Mouse (Mus musculus): ENCODE data around the gene Upp2.
A peak's percentile ranks its signal among the peaks of the same experiment; 100 is the strongest.

Gene Upp2

DNA sequence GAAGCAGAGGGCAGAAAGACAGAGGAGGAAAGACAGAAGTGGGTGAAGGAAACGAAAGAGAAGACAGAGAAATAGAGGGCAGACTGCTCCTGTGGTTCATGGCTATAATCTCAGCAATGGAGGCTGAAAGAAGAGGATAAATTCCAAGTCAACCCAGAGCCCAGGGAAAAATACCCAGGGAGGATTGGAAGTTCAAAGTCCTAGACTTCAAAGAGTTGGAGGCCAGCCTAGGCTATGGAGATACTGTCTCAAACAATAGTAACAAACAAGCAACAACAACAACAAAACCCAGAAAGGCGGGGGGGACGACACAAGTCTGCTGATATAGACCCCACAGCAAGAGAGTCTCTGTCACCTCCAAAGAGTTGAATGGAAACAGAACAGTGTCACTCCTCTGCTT lies 14.8 kb upstream of the Upp2 start:
- DNase-seq: no peak

GRCm38 (mm10) chr2:58557045-58557845 lies 9.9 kb upstream of the Upp2 start:
- DNase-seq: no peak

- DNase-seq: peak; percentile 23
Observed at GRCm38 (mm10) chr2:58562137-58562536, 5.0 kb upstream of the Upp2 start.

DNA sequence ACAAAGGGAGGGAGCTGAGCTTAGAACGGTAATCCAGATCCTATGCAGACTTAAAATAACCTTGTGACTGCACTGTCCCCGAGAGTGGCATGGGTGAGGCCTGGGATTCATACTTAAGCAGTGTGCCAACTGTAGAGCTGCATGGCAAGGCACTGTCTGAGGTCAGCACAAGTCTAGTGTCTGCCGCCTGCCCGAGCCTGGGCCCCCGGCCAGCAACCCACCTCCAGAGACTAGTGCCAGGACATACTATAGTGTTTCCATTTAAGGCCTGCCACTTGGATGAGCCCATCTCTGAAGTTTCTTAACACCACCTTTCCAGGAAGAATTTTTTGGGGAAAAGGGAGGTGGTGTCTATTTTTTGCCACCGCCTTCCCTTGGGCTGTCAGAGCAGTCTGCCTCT lies 1.8 kb upstream of the Upp2 start:
- no peak for DNase-seq

DNA sequence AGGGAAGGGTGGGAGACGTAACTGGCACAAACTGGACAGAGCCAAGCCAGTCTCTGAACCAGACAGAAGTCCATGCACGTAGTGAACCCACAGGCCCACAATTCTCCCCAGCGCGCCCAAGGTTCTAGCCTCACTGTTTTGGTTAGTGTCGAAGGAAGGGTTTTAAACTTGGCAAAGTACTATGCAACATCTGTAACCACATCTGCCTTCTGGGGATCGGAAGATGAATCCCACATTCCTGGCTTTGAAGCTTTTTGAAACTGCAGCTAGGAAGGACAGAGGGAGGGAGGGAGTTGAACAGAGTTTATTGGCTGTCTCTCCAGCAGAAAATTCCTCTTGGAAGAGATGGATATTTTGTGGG lies 1.1 kb upstream of the Upp2 start:
- DNase-seq: no peak

DNA sequence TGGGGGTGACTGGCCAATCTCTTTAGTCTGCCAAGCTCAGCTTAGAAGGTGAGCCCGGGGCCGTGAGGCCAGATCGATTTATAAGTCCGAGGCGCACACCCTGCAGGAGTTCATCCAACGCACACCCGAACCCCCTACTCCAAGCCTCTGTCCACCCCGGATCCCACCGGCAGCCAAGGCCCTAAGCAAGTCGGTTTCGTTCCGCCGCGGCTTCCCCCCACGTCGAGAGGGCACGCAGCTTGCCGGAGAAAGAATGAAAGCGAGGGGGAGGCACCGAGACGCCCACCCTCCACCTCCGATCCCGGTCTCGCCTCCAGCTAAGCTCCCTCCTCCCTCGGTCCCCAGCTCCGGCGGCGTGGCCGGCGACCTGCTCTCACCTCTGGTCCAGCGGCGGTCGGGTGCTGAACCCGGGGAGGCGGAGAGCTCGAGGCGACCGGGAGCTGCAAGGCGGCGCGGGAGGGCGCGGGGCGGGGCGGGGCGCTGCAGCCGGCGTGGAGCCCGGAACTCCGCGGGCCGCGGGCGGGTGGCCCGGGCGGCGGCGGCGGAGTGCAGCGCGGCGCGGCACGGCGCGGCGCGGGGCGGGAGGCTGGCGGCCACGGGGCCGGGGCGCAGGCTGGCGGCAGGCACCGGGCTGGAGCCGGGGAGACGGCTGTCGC lies 560 bp upstream of the Upp2 start:
- peak; percentile 69 for DNase-seq

DNA sequence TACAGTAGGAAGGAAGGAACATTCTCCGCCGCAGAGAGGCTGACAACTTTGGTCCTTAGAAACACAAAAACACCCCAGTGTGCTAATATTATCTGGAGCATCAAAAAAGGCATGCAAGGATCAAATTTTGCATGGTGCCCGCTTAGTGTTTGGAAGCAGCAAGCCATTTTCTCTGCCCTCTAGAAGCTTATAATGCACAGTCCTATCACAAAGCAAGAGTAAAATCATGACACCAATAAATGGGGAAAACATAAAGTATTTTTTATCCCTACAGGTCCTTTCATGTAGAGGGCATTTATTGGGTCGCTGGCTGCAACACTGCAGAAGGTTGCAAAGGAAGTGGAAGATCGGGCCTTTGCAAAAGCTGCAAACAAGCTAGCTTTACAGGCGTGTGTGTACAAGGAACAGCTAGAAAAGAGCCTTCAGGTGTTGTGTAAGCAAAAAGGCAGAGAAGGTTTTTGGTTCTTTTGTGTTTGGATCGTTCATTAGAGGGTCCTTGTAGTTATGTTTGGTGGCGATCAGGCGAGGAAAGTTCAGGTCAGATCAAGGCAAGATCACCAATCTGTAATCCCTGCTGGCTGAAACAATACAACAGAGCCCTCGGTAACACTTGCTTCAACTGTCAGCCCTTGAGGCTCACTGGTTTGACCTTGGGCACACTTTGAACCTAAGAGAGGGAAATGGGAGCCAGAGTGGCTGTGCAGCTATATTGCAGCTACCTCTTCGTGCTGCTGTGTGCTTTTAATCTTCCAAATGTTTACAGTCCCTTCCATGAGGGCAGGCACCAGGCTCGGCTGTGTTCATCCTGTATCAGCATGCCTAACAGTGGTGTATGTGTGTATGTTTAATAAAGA lies 995 bp downstream of the Upp2 start:
- DNase-seq: no peak

GRCm38 (mm10) chr2:58568841-58569645 lies 1.9 kb downstream of the Upp2 start:
- DNase-seq: no peak

GRCm38 (mm10) chr2:58574167-58574566 lies 7.1 kb downstream of the Upp2 start:
- no peak for DNase-seq

- DNase-seq: no peak
Observed at GRCm38 (mm10) chr2:58586311-58586710, 19.2 kb downstream of the Upp2 start.

DNA sequence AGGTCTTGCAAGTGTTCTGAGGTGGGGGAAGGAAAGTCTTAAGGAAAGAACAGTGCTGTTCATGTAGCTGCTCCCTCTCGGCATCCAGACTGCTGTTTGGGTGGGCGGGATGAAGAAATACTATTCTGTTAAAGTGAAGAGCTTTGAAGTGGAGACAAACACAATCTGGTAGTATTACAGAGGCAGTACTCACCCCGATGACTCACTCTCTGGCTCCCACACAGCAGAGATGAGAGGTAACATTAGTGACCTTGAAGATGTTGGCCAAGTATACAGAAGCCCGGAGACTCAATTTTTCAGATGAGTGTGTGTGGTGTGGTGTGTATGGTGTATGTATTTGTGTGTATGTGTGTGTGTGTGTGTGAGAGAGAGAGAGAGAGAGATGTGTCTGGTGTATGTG lies 22.5 kb downstream of the Upp2 start:
- DNase-seq: peak; percentile 16

DNA sequence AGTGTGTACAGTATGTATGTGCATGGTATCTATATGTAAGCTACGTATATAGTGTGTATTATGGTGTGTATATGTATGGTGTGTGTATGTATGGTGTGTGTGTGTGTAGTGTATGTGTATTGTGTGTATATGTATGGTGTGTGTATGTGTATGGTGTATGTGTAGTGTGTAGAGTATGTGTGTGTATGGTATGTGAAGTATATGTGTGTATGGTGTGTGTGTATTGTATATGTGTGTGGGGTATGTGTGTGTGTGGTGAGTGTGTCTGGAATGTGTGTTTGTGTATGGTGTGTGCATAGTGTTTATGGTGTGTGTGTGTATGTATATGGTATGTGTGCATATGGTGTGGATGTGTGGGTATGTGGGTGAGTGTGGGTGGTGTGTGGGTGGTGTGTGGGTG lies 23.0 kb downstream of the Upp2 start:
- no peak for DNase-seq

GRCm38 (mm10) chr2:58595350-58595749 lies 28.3 kb downstream of the Upp2 start:
- no peak for DNase-seq

GRCm38 (mm10) chr2:58596774-58597342 lies 29.8 kb downstream of the Upp2 start:
- no peak for DNase-seq

DNA sequence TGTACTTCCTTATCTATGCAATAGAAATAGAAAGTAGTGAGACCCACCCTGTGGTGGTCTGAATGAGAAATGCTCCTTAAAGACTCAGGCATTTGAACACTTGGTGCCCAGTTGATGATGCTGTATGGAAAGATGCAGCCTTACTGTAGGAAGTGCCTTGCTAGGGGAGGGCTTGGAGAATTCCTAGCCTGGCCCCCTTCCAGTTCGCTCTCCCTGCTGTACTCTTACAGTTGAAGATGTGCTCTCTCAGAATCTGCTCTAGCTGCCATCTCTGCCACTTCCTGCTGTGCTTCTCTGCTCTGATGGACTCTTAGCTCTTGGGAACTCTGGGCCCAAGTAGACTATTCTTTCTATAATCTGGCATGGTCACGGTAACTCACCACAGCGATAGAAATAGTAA lies 30.5 kb downstream of the Upp2 start:
- DNase-seq: no peak

- no peak for DNase-seq
Observed at GRCm38 (mm10) chr2:58599639-58600038, 32.5 kb downstream of the Upp2 start.

- no peak for DNase-seq
Observed at GRCm38 (mm10) chr2:58601382-58601781, 34.3 kb downstream of the Upp2 start.

GRCm38 (mm10) chr2:58603379-58603778 lies 36.3 kb downstream of the Upp2 start:
- no peak for DNase-seq

DNA sequence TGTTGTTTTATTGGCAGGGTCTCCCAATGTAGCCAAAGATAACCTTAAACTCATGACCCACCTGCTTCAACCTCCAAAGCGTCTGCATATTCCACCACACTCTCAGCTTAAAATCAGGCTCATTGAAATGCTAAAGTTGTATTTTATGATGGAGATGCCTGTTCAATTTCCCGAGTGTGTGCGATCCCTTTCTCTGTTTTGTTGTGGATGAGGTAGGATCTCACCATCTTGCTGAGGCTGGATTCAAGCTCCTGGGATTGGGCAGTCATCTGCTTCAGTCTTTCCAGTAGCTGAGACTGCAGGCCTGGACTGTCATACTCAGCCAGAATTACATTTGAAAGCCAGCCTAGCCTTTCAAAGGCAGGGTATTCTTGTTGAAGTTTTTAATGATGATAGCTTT lies 37.7 kb downstream of the Upp2 start:
- DNase-seq: no peak

DNA sequence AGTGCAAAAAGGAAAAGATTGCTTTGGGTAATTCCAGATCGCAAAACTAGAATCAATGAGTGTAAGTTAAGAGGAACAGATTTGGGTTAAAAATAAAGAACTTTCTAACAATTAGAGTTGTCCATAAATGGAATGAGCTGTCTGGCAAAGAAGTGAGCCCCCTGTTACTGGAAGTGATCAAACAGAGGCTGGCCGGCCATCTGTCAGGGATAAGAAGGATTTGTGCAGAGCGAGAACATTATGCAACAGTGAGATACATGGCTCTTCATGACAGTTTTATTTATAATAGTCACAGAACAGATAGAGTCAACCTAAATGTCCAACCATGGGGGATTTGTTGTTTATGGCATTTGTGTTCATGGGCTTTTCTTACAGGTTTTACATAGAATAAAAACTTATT lies 46.6 kb downstream of the Upp2 start:
- no peak for DNase-seq

GRCm38 (mm10) chr2:58614851-58615250 lies 47.8 kb downstream of the Upp2 start:
- no peak for DNase-seq

- DNase-seq: no peak
Observed at GRCm38 (mm10) chr2:58615766-58616165, 48.7 kb downstream of the Upp2 start.

- no peak for DNase-seq
Observed at GRCm38 (mm10) chr2:58625186-58625585, 58.1 kb downstream of the Upp2 start.

Measured in lung, postnatal 14 days (tissue).